ENCODE assay signal across 24 mouse cellular contexts in genomic region chr11:79187291-79187690, GRCm38 (mm10). TPM values are rescaled to one million over a fixed set of nuclear protein-coding genes. Genes with fewer than 3 reads are reported as not detected.
A peak's percentile ranks its signal among the peaks of the same experiment; 100 is the strongest.
DNase-seq lines count a peak whose midpoint lies in the region; ATAC-seq lines count a peak whose summit lies in the region.
"Had no signal": no experiment of that assay in that cellular context is flagged by ENCODE, and none has a peak within 500 bp of the region (broad histone marks: within the 10 kb centered on the region; RNA-seq: fewer than 3 reads in every experiment).

No protein-coding gene starts in this region.

- no peak for DNase-seq in forebrain, embryonic 10.5 days (ENCODE audit: extremely low spot score, low spot score)
- DNase-seq in forebrain, embryonic 14.5 days (ENCODE audit: low spot score), result no peak
- DNase-seq in 3134 (ENCODE audit: extremely low read depth, insufficient read length, low spot score) (peak; percentile 24), 3T3-L1 (ENCODE audit: low read depth, low spot score) (peak; percentile 55)
- DNase-seq in Muller cell, postnatal 12 days (ENCODE audit: inconsistent ontology term), result peak; percentile 12
- no peak for DNase-seq in natural killer cell, adult 2 months (ENCODE audit: low spot score in 2 of 2)
- DNase-seq in lung, postnatal 14 days, result no peak
- DNase-seq: adrenal gland, adult 8-10 months; B cell, adult 2 months; cerebellum, adult 11 months; cerebellum, adult 2 months; cerebellum, adult 9-11 months; cerebellum, postnatal 25 days; gastrocnemius, postnatal 25 days; heart, adult 18-20 months; heart, postnatal 10 days; heart, postnatal 36 days had no signal

- no peaks in the 10 kb centered on the region for H3K4me1 ChIP-seq in forebrain, embryonic 10.5 days
- peaks cover 12% of the 10 kb centered on the region for H3K4me1 ChIP-seq in forebrain, embryonic 14.5 days (ENCODE audit: control insufficient read depth, insufficient read depth, low read length)

- no peak overlapping the region for H3K4me2 ChIP-seq in forebrain, embryonic 14.5 days (ENCODE audit: low read length)
- H3K4me2 ChIP-seq: embryonic facial prominence, embryonic 13.5 days; forebrain, embryonic 15.5 days; heart, embryonic 12.5 days; heart, embryonic 15.5 days; hindbrain, embryonic 15.5 days had no signal

- 0 out of 2 replicates have a peak overlapping the region, but pooled peaks have one; percentile 2 for H3K27ac ChIP-seq in forebrain, embryonic 10.5 days
- H3K27ac ChIP-seq in forebrain, embryonic 14.5 days (ENCODE audit: low read depth, low read length), result no peak overlapping the region
- H3K27ac ChIP-seq: forebrain, embryonic 15.5 days; hindbrain, embryonic 15.5 days had no signal

- no peaks in the 10 kb centered on the region for H3K27me3 ChIP-seq in forebrain, embryonic 10.5 days (ENCODE audit: poor library complexity, severe bottlenecking)
- no peaks in the 10 kb centered on the region for H3K27me3 ChIP-seq in forebrain, embryonic 14.5 days (replicated peaks; ENCODE audit: control insufficient read depth, insufficient read depth, low read length)
- H3K27me3 ChIP-seq: embryonic facial prominence, embryonic 13.5 days; forebrain, embryonic 15.5 days; heart, embryonic 12.5 days; heart, embryonic 15.5 days; hindbrain, embryonic 15.5 days had no signal

- H3K4me3 ChIP-seq in forebrain, embryonic 10.5 days, result no peak overlapping the region
- H3K4me3 ChIP-seq in forebrain, embryonic 14.5 days (ENCODE audit: low read depth, low read length), result no peak overlapping the region
- H3K4me3 ChIP-seq: embryonic facial prominence, embryonic 13.5 days; forebrain, embryonic 15.5 days; heart, embryonic 12.5 days; heart, embryonic 15.5 days; hindbrain, embryonic 15.5 days had no signal

- H3K36me3 ChIP-seq in forebrain, embryonic 10.5 days (replicated peaks), result no peaks in the 10 kb centered on the region
- H3K36me3 ChIP-seq in forebrain, embryonic 14.5 days (ENCODE audit: control insufficient read depth, insufficient read depth, low read length), result no peaks in the 10 kb centered on the region
- H3K36me3 ChIP-seq: embryonic facial prominence, embryonic 13.5 days; forebrain, embryonic 15.5 days; heart, embryonic 12.5 days; heart, embryonic 15.5 days; hindbrain, embryonic 15.5 days had no signal

- H3K9ac ChIP-seq in forebrain, embryonic 14.5 days (ENCODE audit: low read length), result no peak overlapping the region
- H3K9ac ChIP-seq: embryonic facial prominence, embryonic 13.5 days; forebrain, embryonic 15.5 days; heart, embryonic 12.5 days; heart, embryonic 15.5 days; hindbrain, embryonic 15.5 days had no signal

- no peak for ATAC-seq in forebrain, embryonic 14.5 days
- no peak for ATAC-seq in megakaryocyte, adult 5-6 weeks (ENCODE audit: poor library complexity, severe bottlenecking)
- ATAC-seq: intestine, postnatal 0 days had no signal

- no peaks in the 10 kb centered on the region for H3K9me3 ChIP-seq in forebrain, embryonic 10.5 days
- H3K9me3 ChIP-seq in forebrain, embryonic 14.5 days (replicated peaks; ENCODE audit: control insufficient read depth, low read length), result no peaks in the 10 kb centered on the region
- H3K9me3 ChIP-seq: embryonic facial prominence, embryonic 13.5 days; forebrain, embryonic 15.5 days; heart, embryonic 12.5 days; heart, embryonic 15.5 days; hindbrain, embryonic 15.5 days had no signal

- WGBS in forebrain, embryonic 10.5 days, result 71% methylated on average over 4 of the region's 4 CpGs
- WGBS in forebrain, embryonic 14.5 days, result 60% methylated on average over 4 of the region's 4 CpGs

RNA-seq across cellular contexts. Expression of gene Ksr1, which starts 41.1 kb away (rescaled TPM):
- 1.9 and 2.8 TPM in 2 replicates for polyA plus RNA-seq in forebrain, embryonic 10.5 days (2016; fragmentation: Nextera tagmentation; extraction: Ambion mirVana)
- polyA plus RNA-seq in forebrain, embryonic 14.5 days (2014; fragmentation: Nextera tagmentation; extraction: Ambion mirVana), result 4.7 and 7.2 TPM in 2 replicates
- total RNA-seq in megakaryocyte, adult 5-6 weeks (2015), result 6.4 and 6.8 TPM in 2 replicates
- 5.2 and 10.8 TPM in 2 replicates for total RNA-seq in megakaryocyte, adult 5-6 weeks (2017)

Comparison
In these comparisons a context has a peak if more than half of its experiments do, and no peak if none do; other contexts are left out.
1. DNase-seq: peak in 3134 (single experiment), 3T3-L1 (single experiment) and Muller cell, postnatal 12 days (single experiment); none in forebrain, embryonic 10.5 days (single experiment), forebrain, embryonic 14.5 days (single experiment), natural killer cell, adult 2 months (0 of 2) and lung, postnatal 14 days (single experiment).